Mouse (Mus musculus) cerebellum, postnatal 4 days (tissue): Measurements from ENCODE around the gene Smco2.
A peak's percentile ranks its signal among the peaks of the same experiment; 100 is the strongest.

Experiments
- DNase-seq, 2 experiments: peaks; one replicate each; pipeline ENCODE4 v3.0.0; 2022; ENCODE audit warnings: low spot score in 2 of 2, mixed read lengths in 1 of 2

Smco2 gene

GRCm38 (mm10) chr6:146850050-146850449, at the start of gene Smco2:
TSS of gene Smco2 (plus strand) at chr6:146850104.
- DNase-seq: no peak

DNA sequence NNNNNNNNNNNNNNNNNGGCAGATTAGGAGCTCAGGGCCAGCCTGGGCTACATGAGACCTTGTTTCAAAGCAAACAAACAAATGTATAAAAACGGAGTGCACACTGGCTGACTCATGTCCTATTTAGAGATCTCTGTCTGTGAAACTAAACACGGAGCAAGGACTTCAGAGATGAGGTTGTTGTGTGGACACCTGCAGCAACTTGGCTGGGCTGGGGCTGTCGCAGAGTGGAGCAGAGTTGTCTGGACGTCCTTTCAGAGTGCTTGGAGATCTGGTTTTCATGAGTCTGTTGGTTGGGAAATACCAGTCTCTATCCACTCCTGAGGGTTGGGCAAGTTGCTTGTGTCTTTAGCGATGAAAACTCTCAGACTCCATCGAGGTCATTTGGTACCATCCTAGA, 39.9 kb upstream of the Smco2 start:
- DNase-seq: no peak

DNA sequence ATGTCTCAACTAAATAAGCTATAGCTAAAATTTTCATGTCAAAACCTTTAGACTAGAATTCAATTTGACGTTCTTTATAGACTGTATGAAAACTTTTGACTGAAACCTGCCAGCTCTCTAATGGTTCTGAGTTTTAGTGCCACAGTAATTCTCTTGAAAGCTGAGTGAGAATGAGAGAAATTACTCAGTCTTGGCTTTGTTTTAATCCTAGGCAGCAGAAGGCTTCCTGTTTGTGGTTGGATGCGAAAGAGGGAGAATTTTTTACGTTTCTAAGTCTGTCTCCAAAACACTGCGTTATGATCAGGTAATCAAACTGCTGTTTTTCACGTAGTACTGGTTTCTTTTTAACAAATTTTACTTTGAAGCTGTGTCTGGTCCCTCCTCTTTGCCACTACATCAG, 36.9 kb upstream of the Smco2 start:
- DNase-seq: no peak

DNA sequence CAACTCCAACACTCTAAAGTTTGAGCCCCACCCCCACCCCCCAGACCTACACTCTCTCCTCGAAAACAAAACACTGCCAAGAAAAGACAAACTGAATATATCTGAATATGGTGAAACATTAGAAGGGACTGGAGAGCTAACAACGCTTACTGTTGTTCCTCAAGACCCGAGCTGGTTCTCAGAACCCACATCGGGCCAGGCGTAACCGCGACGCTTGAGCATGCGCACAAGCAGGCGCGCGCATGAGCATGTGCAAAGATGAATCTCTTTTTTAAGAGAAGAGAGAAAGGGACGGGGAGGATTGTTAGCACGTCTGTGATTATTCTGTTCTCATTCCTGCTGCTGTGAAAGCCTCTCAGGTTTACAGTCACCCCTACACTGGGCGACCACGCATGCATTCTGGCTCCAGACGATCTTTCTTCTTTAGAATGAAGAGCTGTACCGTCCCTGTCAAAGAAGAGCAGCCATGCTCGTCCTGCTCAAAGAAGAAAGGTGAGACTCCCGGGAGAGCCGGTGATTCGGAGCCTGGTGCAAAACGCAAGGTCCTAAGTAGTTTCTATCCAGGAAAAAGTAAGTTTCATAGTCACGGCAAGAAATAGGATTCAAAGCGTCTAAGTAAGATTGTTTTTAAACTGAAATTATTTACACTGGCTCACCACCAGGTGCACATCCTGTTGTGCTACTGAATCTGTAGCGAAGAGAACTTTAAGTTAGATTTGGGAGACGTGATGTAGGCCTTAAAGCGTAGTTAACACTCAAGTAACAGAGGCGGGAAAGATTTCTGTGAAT, 29.5 kb upstream of the Smco2 start:
- no peak for DNase-seq

- DNase-seq: no peak
These were observed 27.9 kb upstream of the Smco2 start for GRCm38 (mm10) chr6:146821958-146822357.

GRCm38 (mm10) chr6:146824727-146825486, 25.0 kb upstream of the Smco2 start:
- peak; percentile 54 to 69 for DNase-seq

- DNase-seq: no peak
These were observed 24.5 kb upstream of the Smco2 start for GRCm38 (mm10) chr6:146825487-146825773.

DNA sequence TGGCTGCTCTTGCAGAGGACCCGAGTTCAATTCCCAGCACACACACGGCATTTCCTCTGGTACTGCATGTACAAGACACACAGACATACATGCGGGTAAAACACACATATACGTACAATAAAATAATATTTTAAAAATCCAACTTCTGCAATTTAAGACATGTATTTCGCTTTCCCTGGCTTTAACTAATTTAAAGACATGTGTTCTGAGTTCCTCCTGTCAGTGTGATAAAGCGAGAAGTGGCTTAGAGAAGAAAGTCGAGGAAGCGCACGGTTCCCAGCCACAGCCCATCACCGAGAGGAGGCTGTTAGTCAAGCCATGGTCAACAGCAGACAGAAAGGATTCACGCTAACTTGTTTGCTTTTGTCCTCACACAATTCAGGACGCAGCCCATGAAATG, 18.6 kb upstream of the Smco2 start:
- DNase-seq: no peak

GRCm38 (mm10) chr6:146833485-146834314, 16.2 kb upstream of the Smco2 start:
- DNase-seq: peak; percentile 28 to 36

DNA sequence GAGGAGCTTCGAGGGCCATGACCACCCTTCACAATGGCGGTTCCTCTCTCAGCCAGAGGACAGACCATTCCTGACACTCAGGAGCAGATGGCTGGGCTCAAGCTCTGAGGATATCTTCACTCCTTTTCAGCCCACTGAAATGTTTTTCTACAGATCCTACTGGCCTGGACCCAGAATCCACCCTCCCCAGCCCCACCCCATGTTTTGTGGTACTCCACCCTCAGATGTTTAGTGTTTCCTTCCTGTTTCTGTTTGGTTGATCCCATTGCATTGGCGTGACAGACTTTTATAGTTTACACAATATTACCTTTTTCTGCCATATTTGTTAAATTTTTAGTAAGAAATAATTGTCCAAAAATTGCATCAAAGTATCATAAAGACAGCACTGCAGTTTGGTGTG, 15.6 kb upstream of the Smco2 start:
- no peak for DNase-seq

- no peak for DNase-seq
These were observed 14.1 kb upstream of the Smco2 start for GRCm38 (mm10) chr6:146835784-146836183.

DNA sequence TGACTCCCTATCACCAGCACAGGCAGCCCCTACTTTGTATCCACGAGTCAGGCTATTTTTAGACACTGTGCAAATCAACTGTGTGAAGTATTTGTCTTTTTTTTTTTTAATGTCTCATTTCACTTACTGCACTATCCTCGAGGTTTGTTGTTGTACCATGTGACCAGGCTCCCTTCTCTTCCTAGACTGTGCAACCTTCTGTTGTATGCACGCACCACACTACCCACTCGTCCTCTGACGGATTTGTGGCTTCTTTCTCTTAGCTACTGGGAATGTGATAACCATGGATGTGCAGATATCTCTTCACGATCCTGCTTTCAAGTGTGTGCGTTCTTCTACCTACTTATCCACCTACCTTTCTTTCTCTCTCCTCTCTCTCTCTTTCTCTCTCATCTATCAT, 12.6 kb upstream of the Smco2 start:
- DNase-seq: no peak

DNA sequence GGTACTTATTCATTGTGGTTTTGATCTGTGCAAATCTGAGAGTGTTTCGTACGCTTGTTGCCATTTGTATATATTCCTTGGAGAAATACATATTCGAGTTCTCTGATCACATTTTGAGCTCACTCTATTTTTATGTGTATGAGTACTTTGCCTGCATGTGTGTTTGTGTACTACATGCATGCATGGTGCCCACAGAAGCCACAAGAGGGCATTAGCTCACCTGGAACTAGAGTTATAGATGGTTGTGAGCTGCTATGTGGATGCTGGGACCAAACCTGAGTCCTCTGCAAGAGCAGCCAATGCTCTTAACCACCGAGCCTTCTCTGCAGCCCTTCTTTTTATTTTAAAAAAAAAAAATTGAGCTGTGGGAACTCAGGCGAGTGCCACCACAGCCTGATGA, 11.5 kb upstream of the Smco2 start:
- DNase-seq: no peak

GRCm38 (mm10) chr6:146838863-146839262, 11.0 kb upstream of the Smco2 start:
- no peak for DNase-seq

GRCm38 (mm10) chr6:146844867-146845266, 5.0 kb upstream of the Smco2 start:
- DNase-seq: no peak

GRCm38 (mm10) chr6:146845347-146845746, 4.6 kb upstream of the Smco2 start:
- no peak for DNase-seq

DNA sequence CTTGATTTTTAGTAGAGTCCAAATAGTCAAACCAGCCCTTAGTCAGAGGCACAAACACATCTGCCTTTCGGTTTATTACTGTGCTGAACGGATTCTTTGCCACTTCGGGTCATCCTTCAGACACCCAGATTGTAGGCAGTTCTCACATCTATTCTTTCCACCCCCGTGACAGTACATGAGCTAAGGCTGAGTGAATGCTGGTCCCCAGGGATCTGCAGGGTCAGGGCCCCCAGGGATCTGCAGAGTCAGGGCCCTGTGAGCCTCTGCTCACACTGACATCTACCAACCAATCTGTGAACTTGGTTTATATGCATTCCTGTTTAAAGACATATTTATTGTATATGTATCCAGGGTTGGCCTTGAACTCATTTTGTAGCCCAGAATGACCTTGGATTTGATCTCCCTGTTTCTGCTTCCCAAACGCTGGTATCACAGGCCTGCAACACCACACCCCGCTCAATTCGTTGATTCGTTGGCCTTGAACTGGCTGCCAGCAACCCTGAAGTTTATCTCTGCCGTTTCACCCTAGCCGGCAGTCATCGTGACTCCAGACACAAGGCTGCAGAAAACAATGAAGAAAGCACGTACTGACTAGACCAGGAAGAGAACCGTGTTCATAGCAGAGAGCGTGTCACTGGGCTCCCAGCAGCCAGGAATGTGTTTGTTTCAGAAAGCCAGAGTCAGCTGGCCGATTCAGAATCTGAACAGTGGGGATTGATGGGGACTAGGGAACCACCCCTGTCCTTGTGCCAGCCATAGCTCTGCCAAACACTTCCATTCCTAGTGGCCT, 3.7 kb upstream of the Smco2 start:
- DNase-seq: no peak

DNA sequence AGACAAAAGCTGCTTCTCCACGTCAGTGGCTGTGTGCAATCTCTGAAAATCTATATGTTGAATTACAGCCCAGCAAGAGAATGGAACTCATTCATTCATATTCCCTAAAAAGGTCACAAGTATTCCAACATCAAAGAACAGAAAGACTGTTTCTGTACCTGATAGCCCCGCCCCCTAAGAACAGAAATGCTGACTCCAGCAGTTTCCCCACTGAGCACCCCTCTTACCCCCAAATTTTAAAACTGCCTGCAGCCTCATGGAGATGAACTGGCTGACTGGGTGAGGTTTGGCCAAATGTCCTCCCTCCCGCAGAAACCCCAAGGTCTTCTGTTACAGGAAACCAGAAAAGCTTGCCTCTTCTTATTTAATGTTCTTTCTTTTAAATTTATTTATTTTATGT, 2.5 kb upstream of the Smco2 start:
- DNase-seq: no peak

DNA sequence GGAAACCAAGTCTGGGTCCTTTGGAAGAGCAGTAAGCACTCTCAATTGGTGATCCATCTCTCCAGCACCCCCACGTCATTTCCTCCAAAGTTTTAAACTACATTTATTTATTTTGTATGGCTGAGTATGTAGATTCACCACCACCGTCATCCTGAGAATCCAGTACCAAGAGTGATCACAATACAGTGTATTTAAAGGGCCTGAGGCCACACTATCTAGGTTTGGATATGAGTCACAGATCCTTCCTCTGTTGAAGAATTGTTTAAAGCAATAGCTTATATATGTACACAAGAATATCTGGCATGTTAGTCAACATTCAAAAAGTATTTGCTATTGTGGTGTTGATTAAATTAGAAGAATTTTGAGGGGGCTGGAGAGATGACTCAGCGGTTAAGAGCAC, 1.6 kb upstream of the Smco2 start:
- no peak for DNase-seq

- DNase-seq: no peak
These were observed 2.0 kb downstream of the Smco2 start for GRCm38 (mm10) chr6:146851916-146852315.

- DNase-seq: no peak
These were observed 2.8 kb downstream of the Smco2 start for GRCm38 (mm10) chr6:146852739-146853138.

DNA sequence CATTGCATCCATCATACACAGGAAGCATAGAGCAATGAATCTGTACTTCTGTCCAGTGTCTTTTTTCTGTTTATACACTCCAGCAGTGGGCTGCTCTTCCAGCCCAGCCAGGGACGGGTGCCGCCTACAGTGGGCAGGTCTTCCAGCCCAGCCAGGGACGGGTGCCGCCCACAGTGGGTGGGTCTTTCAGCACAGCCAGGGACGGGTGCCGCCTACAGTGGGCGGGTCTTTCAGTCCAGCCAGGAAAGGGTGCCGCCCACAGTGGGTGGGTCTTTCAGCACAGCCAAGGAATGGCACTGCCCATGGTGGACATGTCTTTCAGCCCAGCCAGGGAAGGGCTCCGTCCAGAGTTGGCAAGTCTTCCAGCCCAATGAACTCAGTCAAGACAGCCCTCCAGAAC, 5.3 kb downstream of the Smco2 start:
- DNase-seq: no peak
